Mouse (Mus musculus): Measurements from ENCODE around the gene Gm10840. TPM values are rescaled to one million over a fixed set of nuclear protein-coding genes. Genes with fewer than 3 reads are reported as not detected.

Gm10840 gene
- polyA plus RNA-seq, 1 experiment from 2014 or later, result not detected

Other genes with a start within 250 kb of the Gm10840 start
- gene Cyb561, start 207.5 kb upstream of the Gm10840 start, polyA plus RNA-seq (2016; fragmentation: Nextera tagmentation; extraction: Ambion mirVana), result 18.9 and 21.8 TPM in 2 replicates
- 1.0 and 1.1 TPM in 2 replicates for gene Ace, start 192.9 kb upstream of the Gm10840 start, polyA plus RNA-seq (2016; fragmentation: Nextera tagmentation; extraction: Ambion mirVana)
- not detected in 2 replicates for gene Ace3, start 166.2 kb upstream of the Gm10840 start, polyA plus RNA-seq (2016; fragmentation: Nextera tagmentation; extraction: Ambion mirVana)
- 5.3 and 7.7 TPM in 2 replicates for gene Kcnh6, start 152.7 kb upstream of the Gm10840 start, polyA plus RNA-seq (2016; fragmentation: Nextera tagmentation; extraction: Ambion mirVana)
- 115 and 118 TPM in 2 replicates for gene Dcaf7, start 124.0 kb upstream of the Gm10840 start, polyA plus RNA-seq (2016; fragmentation: Nextera tagmentation; extraction: Ambion mirVana)
- 9.3 and 10.3 TPM in 2 replicates for gene Taco1, start 94.8 kb upstream of the Gm10840 start, polyA plus RNA-seq (2016; fragmentation: Nextera tagmentation; extraction: Ambion mirVana)
- 24.4 and 25.3 TPM in 2 replicates for gene Map3k3, start 76.2 kb upstream of the Gm10840 start, polyA plus RNA-seq (2016; fragmentation: Nextera tagmentation; extraction: Ambion mirVana)
- gene Limd2, start within 50 bp of the Gm10840 start, polyA plus RNA-seq (2016; fragmentation: Nextera tagmentation; extraction: Ambion mirVana), result 277 and 281 TPM in 2 replicates
- 37.1 and 38.3 TPM in 2 replicates for gene Strada, start 41.3 kb downstream of the Gm10840 start, polyA plus RNA-seq (2016; fragmentation: Nextera tagmentation; extraction: Ambion mirVana)
- 89.5 and 90.2 TPM in 2 replicates for gene Ccdc47, start 55.5 kb downstream of the Gm10840 start, polyA plus RNA-seq (2016; fragmentation: Nextera tagmentation; extraction: Ambion mirVana)
- gene Ddx42, start 56.1 kb downstream of the Gm10840 start, polyA plus RNA-seq (2016; fragmentation: Nextera tagmentation; extraction: Ambion mirVana), result 108 and 113 TPM in 2 replicates
- 52.3 TPM in 2 replicates for gene Ftsj3, start 95.2 kb downstream of the Gm10840 start, polyA plus RNA-seq (2016; fragmentation: Nextera tagmentation; extraction: Ambion mirVana)
- 358 and 381 TPM in 2 replicates for gene Psmc5, start 95.3 kb downstream of the Gm10840 start, polyA plus RNA-seq (2016; fragmentation: Nextera tagmentation; extraction: Ambion mirVana)
- gene Smarcd2, start 112.1 kb downstream of the Gm10840 start, polyA plus RNA-seq (2016; fragmentation: Nextera tagmentation; extraction: Ambion mirVana), result 38.4 and 40.7 TPM in 2 replicates
- gene Tcam1, start 115.8 kb downstream of the Gm10840 start, polyA plus RNA-seq (2016; fragmentation: Nextera tagmentation; extraction: Ambion mirVana), result 0.10 and 0.19 TPM in 2 replicates
- gene Gh, start 141.0 kb downstream of the Gm10840 start, polyA plus RNA-seq (2016; fragmentation: Nextera tagmentation; extraction: Ambion mirVana), result not detected in 2 replicates
- gene Cd79b, start 153.9 kb downstream of the Gm10840 start, polyA plus RNA-seq (2016; fragmentation: Nextera tagmentation; extraction: Ambion mirVana), result 1.0 and 1.3 TPM in 2 replicates
- gene Scn4a, start 192.4 kb downstream of the Gm10840 start, polyA plus RNA-seq (2016; fragmentation: Nextera tagmentation; extraction: Ambion mirVana), result 0.03 and 0.13 TPM in 2 replicates
- gene Prr29, start 204.6 kb downstream of the Gm10840 start, polyA plus RNA-seq (2016; fragmentation: Nextera tagmentation; extraction: Ambion mirVana), result not detected in 2 replicates
- 15.6 and 16.6 TPM in 2 replicates for gene Icam2, start 227.2 kb downstream of the Gm10840 start, polyA plus RNA-seq (2016; fragmentation: Nextera tagmentation; extraction: Ambion mirVana)

Measured in neural tube, embryonic 12.5 days (tissue).